Mouse (Mus musculus) layer of hippocampus, adult 9-10 months (tissue): ENCODE measurements around the gene Rpgr.
A peak's percentile ranks its signal among the peaks of the same experiment; 100 is the strongest.

Experiments
- DNase-seq: peaks from one replicate; pipeline ENCODE4 v3.0.0; 2022; ENCODE audit warnings: low spot score

The Rpgr gene

GRCm38 (mm10) chrX:10071529-10071928 lies 145.2 kb downstream of the Rpgr start:
- DNase-seq: no peak

- peak; percentile 3 for DNase-seq
These were observed 146.0 kb downstream of the Rpgr start for GRCm38 (mm10) chrX:10070689-10071088.

GRCm38 (mm10) chrX:10069405-10069804 lies 147.3 kb downstream of the Rpgr start:
- no peak for DNase-seq

GRCm38 (mm10) chrX:10063781-10064180 lies 152.9 kb downstream of the Rpgr start:
- no peak for DNase-seq

- no peak for DNase-seq
These were observed 153.4 kb downstream of the Rpgr start for GRCm38 (mm10) chrX:10063361-10063760.

- no peak for DNase-seq
These were observed 154.5 kb downstream of the Rpgr start for GRCm38 (mm10) chrX:10062201-10062600.

GRCm38 (mm10) chrX:10034666-10035065 lies 182.1 kb downstream of the Rpgr start:
- no peak for DNase-seq
